Mouse (Mus musculus): ENCODE measurements around the gene Cfap65. TPM values are rescaled to one million over a fixed set of nuclear protein-coding genes. Genes with fewer than 3 reads are reported as not detected.

The Cfap65 gene
- polyA plus RNA-seq, 1 experiment: not detected

- H3K27me3 ChIP-seq (ENCODE audit: control insufficient read depth, insufficient read depth, low read length, poor library complexity, severe bottlenecking): no peaks in the 10 kb centered on the region
- no peaks in the 10 kb centered on the region for H3K4me1 ChIP-seq (ENCODE audit: control insufficient read depth, insufficient read depth, low read length)
- H3K9me3 ChIP-seq (replicated peaks; ENCODE audit: control insufficient read depth, insufficient read depth, low read length, poor library complexity, severe bottlenecking): no peaks in the 10 kb centered on the region
- H3K36me3 ChIP-seq (ENCODE audit: control insufficient read depth, insufficient read depth, low read length, poor library complexity, severe bottlenecking): no peaks in the 10 kb centered on the region
- H3K27ac ChIP-seq (ENCODE audit: insufficient read depth, low read length): no peak overlapping the region
- TF ChIP-seq EP300 (IDR thresholded peaks at IDR 0.05; ENCODE audit: insufficient read depth, low read depth, low read length) (no peak), POLR2A (IDR thresholded peaks at IDR 0.05; ENCODE audit: insufficient read depth, low read length) (no peak), CTCF (IDR thresholded peaks at IDR 0.05; ENCODE audit: low read depth, low read length) (peak; percentile 81)
- H3K9ac ChIP-seq (ENCODE audit: low read depth, poor library complexity, severe bottlenecking): no peak overlapping the region
- H3K4me3 ChIP-seq (ENCODE audit: low read depth, low read length): no peak overlapping the region
Measured at GRCm38 (mm10) chr1:74926721-74927120, 8.7 kb downstream of the Cfap65 start.

DNA sequence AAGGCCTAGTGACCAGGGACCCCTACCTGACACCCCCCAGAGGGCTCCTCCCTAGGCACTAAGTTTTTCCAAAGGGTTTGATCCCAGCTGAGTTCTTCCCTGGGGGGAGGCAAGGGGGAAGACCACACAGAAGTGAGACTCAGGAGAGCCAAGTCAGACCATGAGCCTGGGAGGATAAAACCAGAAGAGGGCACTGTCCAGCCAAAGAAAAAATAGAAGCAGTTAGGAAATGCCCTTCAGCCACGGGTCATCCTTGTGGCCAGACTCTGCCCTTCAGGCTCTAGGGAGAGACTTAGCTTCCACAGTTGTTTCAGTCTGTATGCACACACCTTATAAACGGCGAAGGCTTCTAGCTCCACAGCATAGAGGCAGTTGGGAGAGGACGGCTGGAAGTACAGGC, 10.9 kb downstream of the Cfap65 start:
- H3K4me1 ChIP-seq (ENCODE audit: control insufficient read depth, insufficient read depth, low read length): no peaks in the 10 kb centered on the region
- H3K9ac ChIP-seq (ENCODE audit: low read depth, poor library complexity, severe bottlenecking): no peak overlapping the region
- no peaks in the 10 kb centered on the region for H3K27me3 ChIP-seq (ENCODE audit: control insufficient read depth, insufficient read depth, low read length, poor library complexity, severe bottlenecking)
- no peak overlapping the region for H3K4me3 ChIP-seq (ENCODE audit: low read depth, low read length)
- no peak overlapping the region for H3K27ac ChIP-seq (ENCODE audit: insufficient read depth, low read length)
- H3K9me3 ChIP-seq (replicated peaks; ENCODE audit: control insufficient read depth, insufficient read depth, low read length, poor library complexity, severe bottlenecking): no peaks in the 10 kb centered on the region
- no peak for TF ChIP-seq POLR2A (IDR thresholded peaks at IDR 0.05; ENCODE audit: insufficient read depth, low read length)
- no peak for TF ChIP-seq EP300 (IDR thresholded peaks at IDR 0.05; ENCODE audit: insufficient read depth, low read depth, low read length)
- peak; percentile 7 for TF ChIP-seq CTCF (IDR thresholded peaks at IDR 0.05; ENCODE audit: low read depth, low read length)
- H3K36me3 ChIP-seq (ENCODE audit: control insufficient read depth, insufficient read depth, low read length, poor library complexity, severe bottlenecking): no peaks in the 10 kb centered on the region

GRCm38 (mm10) chr1:74915706-74916105, 19.7 kb downstream of the Cfap65 start:
- Histone ChIP-seq H3K9ac (ENCODE audit: low read depth, poor library complexity, severe bottlenecking) (no peak overlapping the region), H3K27ac (ENCODE audit: insufficient read depth, low read length) (no peak overlapping the region), H3K4me3 (ENCODE audit: low read depth, low read length) (no peak overlapping the region), H3K27me3 (ENCODE audit: control insufficient read depth, insufficient read depth, low read length, poor library complexity, severe bottlenecking) (no peaks in the 10 kb centered on the region), H3K4me1 (ENCODE audit: control insufficient read depth, insufficient read depth, low read length) (no peaks in the 10 kb centered on the region), H3K36me3 (ENCODE audit: control insufficient read depth, insufficient read depth, low read length, poor library complexity, severe bottlenecking) (no peaks in the 10 kb centered on the region), H3K9me3 (replicated peaks; ENCODE audit: control insufficient read depth, insufficient read depth, low read length, poor library complexity, severe bottlenecking) (0 out of 2 replicates have a peak, but pooled peaks cover 3% of the 10 kb centered on the region)
- TF ChIP-seq EP300 (IDR thresholded peaks at IDR 0.05; ENCODE audit: insufficient read depth, low read depth, low read length): no peak
- peak; percentile 86 for TF ChIP-seq CTCF (IDR thresholded peaks at IDR 0.05; ENCODE audit: low read depth, low read length)

- Histone ChIP-seq H3K27ac (ENCODE audit: insufficient read depth, low read length) (no peak overlapping the region), H3K9me3 (replicated peaks; ENCODE audit: control insufficient read depth, insufficient read depth, low read length, poor library complexity, severe bottlenecking) (no peaks in the 10 kb centered on the region), H3K36me3 (ENCODE audit: control insufficient read depth, insufficient read depth, low read length, poor library complexity, severe bottlenecking) (no peaks in the 10 kb centered on the region), H3K27me3 (ENCODE audit: control insufficient read depth, insufficient read depth, low read length, poor library complexity, severe bottlenecking) (peaks cover 4% of the 10 kb centered on the region; the same call in 1 of the 2 replicates), H3K9ac (ENCODE audit: low read depth, poor library complexity, severe bottlenecking) (no peak overlapping the region), H3K4me3 (ENCODE audit: low read depth, low read length) (no peak overlapping the region), H3K4me1 (ENCODE audit: control insufficient read depth, insufficient read depth, low read length) (no peaks in the 10 kb centered on the region)
- no peak for TF ChIP-seq CTCF (IDR thresholded peaks at IDR 0.05; ENCODE audit: low read depth, low read length)
- no peak for TF ChIP-seq POLR2A (IDR thresholded peaks at IDR 0.05; ENCODE audit: insufficient read depth, low read length)
- no peak for TF ChIP-seq EP300 (IDR thresholded peaks at IDR 0.05; ENCODE audit: insufficient read depth, low read depth, low read length)
Measured at GRCm38 (mm10) chr1:74902191-74902590, 33.2 kb downstream of the Cfap65 start.

DNA sequence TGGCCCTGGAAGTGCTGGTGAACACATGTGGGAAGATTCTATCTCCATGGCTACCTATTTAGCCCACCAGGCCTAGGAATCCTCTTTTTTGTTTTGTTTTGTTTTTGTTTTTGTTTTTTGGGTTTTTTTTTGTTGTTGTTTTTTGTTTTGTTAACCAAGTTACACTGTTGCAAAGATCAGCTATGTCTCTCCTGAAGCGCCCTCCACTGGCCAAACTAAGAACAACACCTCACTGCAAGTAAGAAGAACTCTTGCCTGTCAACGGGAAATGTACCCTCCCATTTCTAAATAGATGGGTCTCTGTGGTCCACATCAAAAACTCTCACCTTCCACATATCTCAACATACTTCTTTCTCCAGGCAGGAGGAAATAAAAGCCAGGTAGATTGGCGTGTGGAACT, 33.7 kb downstream of the Cfap65 start:
- no peak for TF ChIP-seq POLR2A (IDR thresholded peaks at IDR 0.05; ENCODE audit: insufficient read depth, low read length)
- TF ChIP-seq CTCF (IDR thresholded peaks at IDR 0.05; ENCODE audit: low read depth, low read length): no peak
- TF ChIP-seq EP300 (IDR thresholded peaks at IDR 0.05; ENCODE audit: insufficient read depth, low read depth, low read length): no peak
- H3K4me1 ChIP-seq (ENCODE audit: control insufficient read depth, insufficient read depth, low read length): no peaks in the 10 kb centered on the region

GRCm38 (mm10) chr1:74900341-74901285, 34.8 kb downstream of the Cfap65 start:
- Histone ChIP-seq H3K27me3 (ENCODE audit: control insufficient read depth, insufficient read depth, low read length, poor library complexity, severe bottlenecking) (peaks cover 4% of the 10 kb centered on the region; the same call in 1 of the 2 replicates), H3K4me1 (ENCODE audit: control insufficient read depth, insufficient read depth, low read length) (no peaks in the 10 kb centered on the region), H3K27ac (ENCODE audit: insufficient read depth, low read length) (no peak overlapping the region), H3K36me3 (ENCODE audit: control insufficient read depth, insufficient read depth, low read length, poor library complexity, severe bottlenecking) (no peaks in the 10 kb centered on the region), H3K4me3 (ENCODE audit: low read depth, low read length) (peak overlapping the region; percentile 35), H3K9me3 (replicated peaks; ENCODE audit: control insufficient read depth, insufficient read depth, low read length, poor library complexity, severe bottlenecking) (no peaks in the 10 kb centered on the region), H3K9ac (ENCODE audit: low read depth, poor library complexity, severe bottlenecking) (no peak overlapping the region)
- TF ChIP-seq POLR2A (IDR thresholded peaks at IDR 0.05; ENCODE audit: insufficient read depth, low read length) (no peak), CTCF (IDR thresholded peaks at IDR 0.05; ENCODE audit: low read depth, low read length) (no peak), EP300 (IDR thresholded peaks at IDR 0.05; ENCODE audit: insufficient read depth, low read depth, low read length) (no peak)

More for the DNA sequence above, 33.7 kb downstream of the Cfap65 start:
- Histone ChIP-seq H3K9me3 (replicated peaks; ENCODE audit: control insufficient read depth, insufficient read depth, low read length, poor library complexity, severe bottlenecking) (no peaks in the 10 kb centered on the region), H3K9ac (ENCODE audit: low read depth, poor library complexity, severe bottlenecking) (no peak overlapping the region), H3K4me3 (ENCODE audit: low read depth, low read length) (no peak overlapping the region), H3K27ac (ENCODE audit: insufficient read depth, low read length) (no peak overlapping the region), H3K36me3 (ENCODE audit: control insufficient read depth, insufficient read depth, low read length, poor library complexity, severe bottlenecking) (no peaks in the 10 kb centered on the region), H3K27me3 (ENCODE audit: control insufficient read depth, insufficient read depth, low read length, poor library complexity, severe bottlenecking) (peaks cover 4% of the 10 kb centered on the region; the same call in 1 of the 2 replicates)
